Mouse (Mus musculus): ENCODE data around the gene Macrod2.

The Macrod2 gene

DNA sequence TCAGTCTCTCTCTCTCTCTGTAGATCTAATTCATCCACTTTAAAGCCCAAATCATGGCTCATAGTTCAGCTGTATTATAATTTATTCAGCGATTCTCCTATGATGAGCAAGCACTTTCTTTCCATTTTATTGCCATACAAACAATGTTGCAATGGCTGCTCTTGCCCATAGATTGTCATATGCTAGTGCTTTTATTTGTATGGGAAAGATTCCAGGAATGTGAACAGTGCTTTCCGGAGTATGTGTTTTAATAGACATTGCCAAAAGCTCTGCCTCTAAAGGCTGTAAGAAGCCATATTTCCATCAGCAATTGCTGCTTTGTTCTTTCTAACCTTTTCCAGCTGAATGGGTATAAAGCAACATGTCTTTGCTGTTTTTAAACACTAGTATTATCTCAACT is 1872.7 kb downstream of the Macrod2 start:
- DNase-seq, result no peak

DNA sequence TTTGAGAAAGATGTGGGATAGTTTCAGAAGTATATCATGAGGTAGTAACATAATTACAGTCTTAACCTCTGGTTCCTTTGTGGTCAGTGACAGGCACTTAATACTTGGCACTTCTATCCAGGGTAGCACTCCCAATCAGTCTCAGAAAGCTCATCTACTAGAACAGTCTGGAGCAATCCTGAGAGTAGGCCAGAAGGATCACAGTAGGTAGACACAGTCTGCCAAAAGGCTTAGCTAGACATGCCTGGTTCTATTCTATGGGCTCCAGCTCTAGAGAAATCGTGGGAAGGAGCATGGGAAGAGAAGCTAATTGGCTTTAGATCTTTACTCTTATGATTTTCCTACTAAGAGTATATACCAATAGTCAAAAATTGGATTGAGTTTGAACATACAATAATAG is 1891.7 kb downstream of the Macrod2 start:
- DNase-seq, result no peak

DNA sequence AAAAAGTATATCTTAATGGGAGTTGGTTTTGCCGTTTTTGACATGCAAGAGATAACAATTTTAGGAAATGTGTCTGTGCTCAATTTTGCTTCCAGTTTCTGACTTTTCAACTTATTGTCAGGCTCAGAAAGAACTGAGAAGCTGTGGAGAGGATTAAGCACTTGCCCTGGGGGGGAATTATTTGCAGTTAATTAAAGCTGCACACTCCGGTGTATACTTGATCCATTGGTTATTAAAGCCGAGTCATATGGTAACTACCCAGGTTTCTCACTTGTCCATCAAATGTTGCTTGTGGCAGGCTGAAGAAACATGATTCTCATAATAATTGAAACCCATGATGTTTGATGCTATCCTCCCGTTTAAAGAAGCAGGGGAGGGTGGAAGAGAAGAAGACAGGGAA is 1899.7 kb downstream of the Macrod2 start:
- DNase-seq, result no peak

DNA sequence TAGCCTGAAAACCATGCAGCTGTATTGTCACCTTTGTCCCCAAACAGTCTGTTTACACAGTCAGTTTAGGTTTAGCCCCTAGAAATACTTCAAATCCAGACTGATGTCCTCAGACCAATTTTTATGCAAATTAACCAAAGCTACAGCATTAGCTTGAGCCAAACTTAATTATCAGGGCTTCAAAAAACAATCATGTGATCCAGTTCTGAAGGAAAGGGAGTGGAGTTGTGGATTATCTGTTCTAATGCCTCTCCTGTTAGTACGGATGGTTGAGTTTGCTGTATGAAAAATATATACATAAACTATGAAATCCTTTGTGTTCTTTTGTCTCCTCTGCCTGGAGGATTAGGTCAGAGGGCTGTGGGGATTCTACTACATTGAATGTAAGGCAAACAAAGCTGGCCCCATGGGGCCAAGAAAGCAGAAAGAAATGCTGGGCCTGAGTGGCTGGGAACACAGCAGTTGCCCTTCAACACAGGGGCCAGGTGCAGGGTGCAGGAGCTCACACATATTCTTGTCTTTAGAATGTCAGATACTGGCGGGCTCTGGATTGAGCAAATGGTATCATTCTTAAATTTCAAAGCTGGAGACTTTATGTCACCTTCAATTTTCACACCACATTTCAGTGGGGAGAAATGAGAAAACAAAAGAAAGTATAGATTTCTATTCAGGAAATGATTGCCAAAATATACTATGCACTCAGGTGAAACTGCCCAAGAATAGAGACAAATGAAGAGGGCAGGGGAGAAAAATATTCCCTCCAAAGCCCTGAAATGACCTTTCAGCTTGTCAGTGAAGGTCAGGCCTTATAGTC is 1908.2 kb downstream of the Macrod2 start:
- no peak for DNase-seq

DNA sequence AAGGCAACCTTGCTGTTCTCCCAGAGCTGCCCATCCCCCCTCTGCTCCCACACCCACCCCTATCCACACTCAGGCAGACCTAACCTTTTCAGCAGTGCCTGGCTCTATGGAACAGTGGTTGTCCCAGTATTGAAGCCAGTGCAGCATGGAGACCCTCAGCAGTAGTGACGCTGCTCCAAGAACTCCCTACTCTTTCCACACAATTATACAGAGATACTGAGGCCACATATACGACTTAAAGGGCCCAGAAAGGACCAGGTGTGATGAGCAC is 1908.7 kb downstream of the Macrod2 start:
- DNase-seq, result no peak

DNA sequence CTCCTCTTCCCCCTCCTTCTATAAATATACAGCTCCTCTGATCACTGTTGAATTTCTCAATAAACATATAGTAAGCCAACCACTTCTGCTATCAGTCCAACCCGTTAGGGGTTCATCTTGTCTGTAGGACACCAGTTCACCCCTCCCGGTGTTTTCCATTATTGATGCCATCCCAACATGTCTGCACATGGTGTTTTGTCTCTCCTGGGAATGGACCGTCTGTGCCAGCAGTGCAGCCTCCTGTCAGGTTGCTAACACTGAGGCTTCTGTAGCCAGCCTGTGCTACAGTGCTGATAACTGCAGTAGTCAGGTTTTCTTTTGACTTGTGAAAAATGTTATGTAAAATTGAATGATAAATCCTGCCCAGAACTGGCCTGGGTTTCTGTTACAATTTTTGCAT is 1928.0 kb downstream of the Macrod2 start:
- DNase-seq, result no peak

DNA sequence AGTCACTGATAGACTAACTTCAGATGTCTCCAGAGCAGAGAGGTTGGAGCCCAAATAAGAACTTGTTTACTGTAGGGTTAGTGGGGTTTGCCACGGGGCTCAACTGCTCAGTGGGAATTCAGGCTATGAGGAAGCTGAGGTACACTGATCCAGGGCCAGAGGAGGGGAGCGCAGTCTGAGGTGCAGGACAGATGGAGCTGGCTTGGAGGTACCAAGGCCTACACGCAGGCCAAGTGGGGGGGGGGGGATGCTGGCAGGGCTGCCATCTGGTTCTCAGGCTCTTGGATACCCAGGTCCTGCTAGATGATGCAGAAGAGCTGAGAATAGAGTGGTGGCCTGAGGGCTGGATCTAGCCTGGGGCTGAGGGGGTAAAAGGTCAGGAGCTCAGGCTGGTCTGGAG is 1931.6 kb downstream of the Macrod2 start:
- no peak for DNase-seq

- DNase-seq, result no peak
Observed at GRCm38 (mm10) chr2:142329761-142330160, 1934.7 kb downstream of the Macrod2 start.

GRCm38 (mm10) chr2:142334441-142335102 is 1939.5 kb downstream of the Macrod2 start:
- DNase-seq, result no peak

DNA sequence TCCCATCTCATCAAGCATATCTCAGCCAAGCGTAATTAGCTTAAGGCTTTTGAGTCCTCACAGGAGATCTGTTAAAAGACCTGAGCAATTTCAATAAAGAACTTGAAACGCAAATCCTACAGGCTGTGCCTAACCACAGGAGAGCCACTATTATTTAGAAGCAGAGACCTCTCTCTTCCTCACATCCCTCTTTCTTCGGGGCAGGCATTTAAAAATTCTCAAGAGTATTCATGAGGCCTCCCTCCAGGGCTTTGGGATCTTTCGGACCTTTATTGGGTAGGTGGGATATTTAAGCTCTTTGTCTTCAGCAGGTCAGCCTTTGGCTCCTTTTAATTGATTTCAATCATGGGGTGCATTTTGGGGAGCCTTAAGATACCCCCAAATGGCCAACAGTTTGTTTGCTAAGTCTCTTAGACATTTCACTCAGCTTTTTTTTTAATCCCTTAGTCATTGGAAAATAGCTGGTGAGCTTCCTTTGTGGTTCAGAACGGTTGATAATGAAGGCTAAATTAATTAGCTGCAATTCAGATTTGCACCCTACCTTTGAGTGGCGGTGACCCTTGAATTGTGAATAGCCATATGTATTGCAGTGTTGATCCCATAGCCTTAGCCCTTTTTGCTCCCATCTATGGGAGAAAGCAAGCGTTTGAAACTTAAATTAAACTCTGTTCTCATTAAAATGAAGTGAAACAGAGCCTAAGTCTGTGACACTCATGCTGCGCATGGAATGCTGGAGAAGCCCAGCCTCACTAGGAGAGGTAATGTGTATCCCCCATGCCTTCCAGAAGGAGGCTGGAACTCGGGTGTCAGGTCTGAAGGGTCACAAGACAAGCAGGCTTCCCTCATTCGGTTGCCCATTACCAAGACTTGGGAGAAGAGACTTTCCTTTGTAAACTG is 1940.2 kb downstream of the Macrod2 start:
- DNase-seq, result no peak

DNA sequence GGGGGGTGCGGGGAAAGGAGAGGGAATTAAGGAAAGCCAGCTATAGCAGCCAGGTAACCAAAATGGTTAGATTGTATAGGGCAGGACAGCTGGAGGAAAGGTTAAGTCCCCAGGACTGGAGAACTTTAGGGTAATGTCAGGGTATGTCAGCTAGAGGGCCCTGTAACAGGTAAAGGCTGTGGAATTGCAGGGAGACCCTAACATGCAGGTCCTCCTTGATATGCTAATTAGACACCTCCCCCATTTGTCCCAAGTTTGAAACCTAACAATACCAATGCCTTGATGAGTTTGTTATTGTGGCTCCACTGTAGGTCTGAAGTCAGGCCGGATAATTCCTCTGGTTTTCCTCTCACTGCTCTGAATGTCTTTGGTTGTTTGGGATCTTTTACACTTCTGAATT is 1948.9 kb downstream of the Macrod2 start:
- no peak for DNase-seq

DNA sequence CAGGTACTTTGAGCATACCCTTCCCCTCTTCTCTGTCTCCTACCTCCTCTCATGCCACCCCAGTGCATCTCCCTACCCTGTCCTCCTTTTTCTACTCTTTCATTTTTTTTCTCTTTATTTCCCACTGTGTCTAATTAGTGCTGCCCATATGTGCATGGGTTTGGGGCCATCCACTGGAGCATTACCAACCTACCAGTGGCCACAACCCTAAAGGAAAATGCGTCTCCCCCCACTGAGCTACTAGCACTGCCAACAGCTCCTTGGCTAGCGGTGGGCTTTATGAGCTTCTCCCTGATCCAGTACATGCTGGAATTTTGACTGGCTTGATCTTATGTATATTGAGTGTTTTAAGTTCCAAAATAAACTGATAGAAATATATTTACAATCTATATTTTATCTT is 1949.6 kb downstream of the Macrod2 start:
- no peak for DNase-seq

DNA sequence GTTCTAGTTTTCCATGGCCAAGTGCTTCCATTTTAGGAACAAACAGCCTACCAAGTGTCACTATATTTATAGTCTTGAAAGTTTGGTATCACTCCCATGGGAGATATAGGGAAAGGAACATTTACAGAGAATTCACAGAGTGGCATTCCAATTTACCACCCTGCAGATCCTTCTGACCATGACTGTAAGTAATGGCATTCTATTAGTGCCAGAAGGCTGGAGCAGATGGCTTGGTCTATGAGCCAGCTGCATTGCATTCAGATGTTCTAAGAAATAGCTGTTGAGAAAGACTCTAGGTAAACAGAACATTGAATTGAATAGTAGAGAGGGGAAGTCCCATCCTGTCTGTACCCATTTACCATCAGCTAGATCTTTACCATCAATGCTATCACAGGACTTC is 1954.7 kb downstream of the Macrod2 start:
- DNase-seq, result no peak

GRCm38 (mm10) chr2:142362888-142363287 is 1967.8 kb downstream of the Macrod2 start:
- DNase-seq, result no peak

DNA sequence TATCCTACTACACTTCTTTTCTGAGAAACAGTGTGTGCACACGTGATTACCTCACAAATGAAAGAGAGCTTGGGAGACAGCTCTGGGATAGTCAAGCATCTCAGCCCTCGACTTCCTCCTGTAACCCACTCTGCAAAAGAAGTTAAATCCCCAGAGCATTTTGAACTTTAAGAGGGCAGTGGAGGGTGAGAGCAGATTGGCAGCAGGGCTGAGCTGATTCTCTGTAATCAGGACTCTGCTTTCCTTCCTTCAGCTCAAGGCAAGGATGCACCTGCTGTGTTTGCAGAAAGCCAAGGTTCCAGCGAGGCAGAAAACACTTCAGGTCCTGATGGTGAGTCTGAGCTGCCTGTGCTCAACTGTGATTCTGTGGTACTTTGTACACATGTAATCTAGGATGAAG is 1978.9 kb downstream of the Macrod2 start:
- DNase-seq, result no peak

- DNase-seq, result no peak
Observed at GRCm38 (mm10) chr2:142380563-142380962, 1985.5 kb downstream of the Macrod2 start.

GRCm38 (mm10) chr2:142381081-142381579 is 1986.0 kb downstream of the Macrod2 start:
- DNase-seq, result no peak

GRCm38 (mm10) chr2:142393546-142393945 is 1998.4 kb downstream of the Macrod2 start:
- DNase-seq, result no peak

DNA sequence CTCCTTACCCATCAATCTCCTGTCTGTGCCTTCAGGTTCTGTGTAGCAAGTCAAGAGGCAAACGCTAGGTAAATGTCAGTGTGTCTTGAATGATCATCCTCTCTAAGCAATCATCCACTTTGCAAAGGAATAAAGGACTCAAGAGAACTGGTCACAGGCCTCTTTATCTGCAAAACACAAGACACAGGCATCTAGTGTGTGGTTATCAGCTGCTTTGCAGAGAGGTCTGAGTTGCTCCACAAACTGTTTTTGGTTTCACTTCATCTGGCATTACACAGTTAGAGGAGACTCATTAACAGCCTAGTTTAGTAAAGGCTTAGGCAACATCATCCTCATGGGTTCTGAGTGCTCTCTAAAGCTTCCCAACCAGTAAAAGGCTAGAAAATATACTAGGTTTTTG is 2004.4 kb downstream of the Macrod2 start:
- DNase-seq, result no peak

GRCm38 (mm10) chr2:142400781-142401180 is 2005.7 kb downstream of the Macrod2 start:
- no peak for DNase-seq

DNA sequence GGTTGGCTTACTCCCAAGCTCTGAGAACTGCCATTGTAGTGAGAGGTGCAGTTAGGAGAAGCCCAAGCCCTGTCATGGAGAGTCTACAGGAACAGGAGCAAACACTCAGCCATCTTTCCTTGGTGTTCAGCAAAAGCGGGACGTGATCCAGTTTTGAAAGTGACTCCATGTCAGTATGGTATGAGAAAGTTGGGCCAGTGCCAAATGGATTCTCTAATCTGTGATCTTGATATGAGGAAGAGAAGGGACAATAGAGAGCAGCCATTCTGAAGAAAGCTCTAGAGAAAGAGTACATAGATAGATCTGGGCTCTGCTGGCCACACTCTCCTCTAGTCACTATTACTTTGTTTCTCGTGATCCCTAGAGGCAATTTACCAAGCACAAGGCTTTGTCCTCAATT is 2006.2 kb downstream of the Macrod2 start:
- no peak for DNase-seq

DNA sequence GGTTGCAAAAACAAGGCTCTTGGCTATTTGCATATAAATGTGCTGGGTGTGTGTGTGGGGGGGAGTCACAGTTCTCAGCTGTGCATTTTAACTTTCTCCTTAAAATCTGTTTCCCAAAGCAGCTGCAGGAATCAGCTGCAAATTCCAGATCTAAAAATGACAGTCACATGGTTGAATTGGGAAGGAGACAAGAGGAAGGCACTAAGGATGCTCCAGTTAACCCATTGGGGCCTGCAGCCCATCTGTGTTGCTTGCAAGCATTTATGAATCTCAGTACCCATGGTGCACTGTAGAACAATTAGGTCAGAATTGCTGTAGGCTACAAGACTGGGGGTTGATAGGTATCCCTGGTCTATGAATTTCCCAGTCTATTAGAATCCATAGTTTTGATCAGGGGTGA is 2008.3 kb downstream of the Macrod2 start:
- DNase-seq, result no peak

GRCm38 (mm10) chr2:142404321-142404720 is 2009.2 kb downstream of the Macrod2 start:
- DNase-seq, result no peak

- no peak for DNase-seq
Observed at GRCm38 (mm10) chr2:142407341-142407740, 2012.2 kb downstream of the Macrod2 start.

All from kidney, adult 18-20 months (tissue).